Mouse (Mus musculus) lung, postnatal 0 days (tissue): ENCODE results near the gene Osbpl9. TPM values are rescaled to one million over a fixed set of nuclear protein-coding genes. Genes with fewer than 3 reads are reported as not detected.

Experiments
- ATAC-seq: fragments of 200-750 bp; cut with Nextera tagmentation; 2 replicates; pipeline ENCODE4 v1.8.0; 2017; ENCODE audit warnings: moderate library complexity
- DNase-seq: peaks from one replicate; pipeline ENCODE4 v3.0.0-alpha.2; 2016; ENCODE audit warnings: low spot score
- H3K27ac ChIP-seq: fragments of 300-500 bp; sonication (generic); 2 replicates; pipeline ENCODE4 v1.5.1; 2014; ENCODE audit warnings: antibody characterized with exemption, mild to moderate bottlenecking, low read length, mixed read lengths
- H3K27me3 ChIP-seq: fragments of 300-500 bp; sonication (generic); replicated peaks from 2 replicates; pipeline ENCODE4 v1.6.1; 2014; ENCODE audit warnings: low read length, mixed read lengths; ENCODE audit not compliant: insufficient read depth
- H3K36me3 ChIP-seq: fragments of 300-500 bp; sonication (generic); 2 replicates; pipeline ENCODE4 v1.6.1; 2014; ENCODE audit warnings: low read length, mixed read lengths; ENCODE audit not compliant: insufficient read depth
- H3K4me1 ChIP-seq: fragments of 300-500 bp; sonication (generic); 2 replicates; pipeline ENCODE4 v1.6.1; 2014; ENCODE audit warnings: antibody characterized with exemption, low read depth, low read length, mixed read lengths; ENCODE audit not compliant: insufficient read depth
- H3K4me2 ChIP-seq: fragments of 300-500 bp; sonication (generic); replicated peaks from 2 replicates; pipeline ENCODE4 v1.6.1; 2014; ENCODE audit warnings: low read depth, mild to moderate bottlenecking, low read length, moderate library complexity, mixed read lengths
- H3K4me3 ChIP-seq: fragments of 300-500 bp; sonication (generic); 2 replicates; pipeline ENCODE4 v1.5.1; 2014; ENCODE audit warnings: low read depth, low read length
- H3K9ac ChIP-seq: fragments of 300-500 bp; sonication (generic); replicated peaks from 2 replicates; pipeline ENCODE4 v1.6.1; 2014; ENCODE audit warnings: low read depth, mild to moderate bottlenecking
- H3K9me3 ChIP-seq: fragments of 300-500 bp; sonication (generic); 2 replicates; pipeline ENCODE4 v1.6.1; 2016; ENCODE audit warnings: low read length, mixed read lengths
- CTCF ChIP-seq: IDR thresholded peaks from 2 replicates; pipeline ENCODE4 v1.5.1; 2016; ENCODE audit warnings: antibody characterized with exemption, mild to moderate bottlenecking
- EP300 ChIP-seq: IDR thresholded peaks from 2 replicates; pipeline ENCODE4 v1.6.1; 2016; ENCODE audit warnings: antibody characterized with exemption, mild to moderate bottlenecking, control low read depth
- WGBS: fragments of 180-500 bp; shearing (Covaris S2); extraction: QIAGEN DNeasy Blood & Tissue Kit; methylation state at CpG from one replicate; pipeline ENCODE4 v1.1.7; 2014; 5-methylcytosine and 5-hydroxymethylcytosine counted together
- polyA plus RNA-seq: library from polyadenylated mRNA; unstranded; fragments of >200 nt; fragmentation: Nextera tagmentation; extraction: Ambion mirVana; gene quantifications from 2 replicates; pipeline ENCODE4 v1.2.1, GENCODE M21; 2015

The Osbpl9 gene
- polyA plus RNA-seq, 1 experiment from 2014 or later = 98.5 TPM

DNA sequence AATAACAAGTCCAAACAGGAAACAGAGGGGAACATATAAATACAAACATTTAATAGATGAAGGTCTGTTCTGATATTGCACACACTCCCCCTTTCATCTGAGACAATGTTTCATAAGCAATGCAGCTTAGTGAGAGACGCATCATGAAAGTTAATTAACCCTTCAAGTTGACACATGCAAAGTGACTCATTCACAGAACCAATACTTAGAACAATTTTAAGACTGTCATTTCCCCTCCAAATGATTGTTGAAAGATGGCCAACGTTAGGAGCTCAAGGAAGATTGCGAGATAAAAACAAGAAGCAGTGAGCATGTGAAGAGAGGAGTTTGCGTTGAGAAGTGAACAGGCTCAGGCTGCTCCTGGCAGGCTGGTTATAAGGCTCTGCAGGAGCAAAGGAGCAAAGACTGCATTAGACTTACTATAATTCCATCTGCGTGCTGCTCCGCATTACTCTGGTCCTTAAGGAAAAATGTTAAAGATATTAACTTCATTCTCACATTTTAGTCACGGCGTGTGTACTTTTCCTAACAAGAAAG lies 110.8 kb downstream of the Osbpl9 start:
- Histone ChIP-seq H3K27ac (0 out of 2 replicates have a peak overlapping the region, but pooled peaks have one; percentile 20), H3K9ac (no peak overlapping the region), H3K4me1 (peaks cover 12% of the 10 kb centered on the region; the same call in 1 of the 2 replicates), H3K36me3 (no peaks in the 10 kb centered on the region; the same call in 1 of the 2 replicates), H3K4me2 (no peak overlapping the region), H3K4me3 (no peak overlapping the region), H3K9me3 (no peaks in the 10 kb centered on the region), H3K27me3 (no peaks in the 10 kb centered on the region)
- WGBS = 69% methylated on average over 8 of the region's 8 CpGs
- peak; percentile 41 for DNase-seq
- peak; percentile 16; the same call in 1 of the 2 replicates for ATAC-seq
- TF ChIP-seq CTCF = no peak
- no peak for TF ChIP-seq EP300

DNA sequence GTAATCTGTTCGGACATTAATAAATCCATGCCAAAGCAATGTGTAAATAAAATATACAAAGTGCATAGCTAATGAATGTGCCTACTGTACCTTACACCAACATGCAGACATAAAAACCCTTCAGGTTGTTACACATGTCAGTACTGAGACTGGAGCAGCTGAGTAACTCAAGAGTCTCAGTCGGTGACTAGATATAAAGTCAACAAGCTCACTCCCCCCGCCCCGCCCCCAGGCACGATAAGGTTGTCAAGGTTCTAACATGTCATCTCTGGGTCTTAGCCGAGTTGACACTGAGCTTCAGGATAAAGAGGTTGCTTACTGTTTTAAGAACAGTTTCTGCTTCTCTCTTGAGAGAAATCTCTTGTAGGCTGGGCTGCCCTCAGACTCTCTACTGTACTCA lies 112.1 kb downstream of the Osbpl9 start:
- no peaks in the 10 kb centered on the region; the same call in 1 of the 2 replicates for H3K36me3 ChIP-seq
- DNase-seq (peak; percentile 31), ATAC-seq (peak; percentile 41)
- no peaks in the 10 kb centered on the region for H3K27me3 ChIP-seq
- no peak overlapping the region for H3K9ac ChIP-seq
- H3K4me2 ChIP-seq = no peak overlapping the region
- no peaks in the 10 kb centered on the region for H3K9me3 ChIP-seq
- TF ChIP-seq CTCF (no peak), EP300 (no peak)
- no peak overlapping the region for H3K4me3 ChIP-seq
- H3K4me1 ChIP-seq = peaks cover 12% of the 10 kb centered on the region; the same call in 1 of the 2 replicates
- 17% methylated on average over 6 of the region's 6 CpGs for WGBS
- 0 out of 2 replicates have a peak overlapping the region, but pooled peaks have one; percentile 20 for H3K27ac ChIP-seq

DNA sequence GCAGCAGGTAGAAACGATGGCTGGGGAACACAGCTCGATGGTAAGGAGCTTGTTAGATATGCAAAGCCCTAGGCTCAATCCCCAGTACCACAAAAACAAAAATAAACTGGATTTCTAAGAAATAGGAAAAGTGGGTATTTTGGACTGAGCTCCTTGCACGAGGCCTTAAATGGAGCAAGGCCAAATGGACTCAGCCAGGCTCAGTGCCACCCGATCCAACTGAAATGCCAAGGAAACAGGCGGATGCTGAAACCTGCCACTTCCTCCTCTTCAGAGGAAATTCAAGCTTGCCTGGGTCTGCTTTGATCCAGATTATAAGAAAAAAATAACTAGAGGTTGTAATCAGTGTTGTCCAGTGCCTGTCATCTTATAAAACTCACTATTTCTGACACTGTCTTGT lies 112.9 kb downstream of the Osbpl9 start:
- H3K4me3 ChIP-seq = no peak overlapping the region
- no peaks in the 10 kb centered on the region for H3K27me3 ChIP-seq
- no peak overlapping the region for H3K9ac ChIP-seq
- ATAC-seq (no peak), DNase-seq (no peak)
- TF ChIP-seq CTCF (no peak), EP300 (no peak)
- no peak overlapping the region for H3K4me2 ChIP-seq
- peaks cover 1% of the 10 kb centered on the region; the same call in 1 of the 2 replicates for H3K36me3 ChIP-seq
- H3K9me3 ChIP-seq = no peaks in the 10 kb centered on the region
- H3K27ac ChIP-seq = no peak overlapping the region
- 71% methylated on average over 5 of the region's 5 CpGs for WGBS
- H3K4me1 ChIP-seq = peaks cover 6% of the 10 kb centered on the region; the same call in 1 of the 2 replicates

GRCm38 (mm10) chr4:109080118-109080517 lies 122.0 kb downstream of the Osbpl9 start:
- ATAC-seq (peak; percentile 85), DNase-seq (peak; percentile 75)
- Histone ChIP-seq H3K4me2 (no peak overlapping the region), H3K4me3 (no peak overlapping the region), H3K9ac (no peak overlapping the region), H3K4me1 (peaks cover 9% of the 10 kb centered on the region; the same call in 1 of the 2 replicates), H3K36me3 (peaks cover 24% of the 10 kb centered on the region), H3K27me3 (no peaks in the 10 kb centered on the region), H3K27ac (peak overlapping the region; percentile 73), H3K9me3 (no peaks in the 10 kb centered on the region)
- TF ChIP-seq EP300 = no peak
- no peak for TF ChIP-seq CTCF
- 36% methylated on average over 5 of the region's 5 CpGs for WGBS

- H3K4me3 ChIP-seq = no peak overlapping the region
- H3K4me1 ChIP-seq = peaks cover 9% of the 10 kb centered on the region; the same call in 1 of the 2 replicates
- no peaks in the 10 kb centered on the region for H3K27me3 ChIP-seq
- H3K27ac ChIP-seq = peak overlapping the region; percentile 73
- H3K36me3 ChIP-seq = peaks cover 24% of the 10 kb centered on the region
- H3K4me2 ChIP-seq = no peak overlapping the region
- WGBS = 21% methylated on average over 3 of the region's 3 CpGs
- ATAC-seq (peak; percentile 71), DNase-seq (peak; percentile 47)
- H3K9ac ChIP-seq = no peak overlapping the region
- no peak for TF ChIP-seq CTCF
- no peak for TF ChIP-seq EP300
- H3K9me3 ChIP-seq = no peaks in the 10 kb centered on the region
These were observed 122.4 kb downstream of the Osbpl9 start for GRCm38 (mm10) chr4:109079676-109080075.

GRCm38 (mm10) chr4:109078941-109079340 lies 123.1 kb downstream of the Osbpl9 start:
- peaks cover 9% of the 10 kb centered on the region; the same call in 1 of the 2 replicates for H3K4me1 ChIP-seq
- H3K36me3 ChIP-seq = peaks cover 21% of the 10 kb centered on the region
- H3K4me3 ChIP-seq = no peak overlapping the region
- no peaks in the 10 kb centered on the region for H3K9me3 ChIP-seq
- ATAC-seq (no peak), DNase-seq (peak; percentile 22)
- H3K27ac ChIP-seq = peak overlapping the region; percentile 73; the same call in 1 of the 2 replicates
- no peak for TF ChIP-seq EP300
- H3K4me2 ChIP-seq = no peak overlapping the region
- no peak overlapping the region for H3K9ac ChIP-seq
- H3K27me3 ChIP-seq = no peaks in the 10 kb centered on the region
- 68% methylated on average over 7 of the region's 7 CpGs for WGBS
